Mouse (Mus musculus) hindbrain, embryonic 14.5 days (tissue): ENCODE measurements around the gene B3galt5. TPM values are rescaled to one million over a fixed set of nuclear protein-coding genes. Genes with fewer than 3 reads are reported as not detected.

Experiments used
- ATAC-seq: fragments of 200-750 bp; cut with Nextera tagmentation; 2 replicates; pipeline ENCODE4 v1.8.0; 2017; ENCODE audit warnings: moderate number of reproducible peaks, mild to moderate bottlenecking, moderate TSS enrichment, moderate library complexity; ENCODE audit not compliant: low FRiP score
- DNase-seq: peaks from one replicate; pipeline ENCODE4 v3.0.0-alpha.2; 2015; ENCODE audit warnings: low spot score
- H3K27ac ChIP-seq: fragments of 300-500 bp; sonication (generic); 2 replicates; pipeline ENCODE4 v1.5.1; 2014; ENCODE audit warnings: mild to moderate bottlenecking, moderate library complexity
- H3K27me3 ChIP-seq: fragments of 300-500 bp; sonication (generic); 2 replicates; pipeline ENCODE4 v1.6.1; 2014; ENCODE audit warnings: mild to moderate bottlenecking, low read length, mixed read lengths; ENCODE audit not compliant: control insufficient read depth, insufficient read depth
- H3K36me3 ChIP-seq: fragments of 300-500 bp; sonication (generic); replicated peaks from 2 replicates; pipeline ENCODE4 v1.6.1; 2014; ENCODE audit not compliant: control insufficient read depth, insufficient read depth
- H3K4me1 ChIP-seq: fragments of 300-500 bp; sonication (generic); replicated peaks from 2 replicates; pipeline ENCODE4 v1.6.1; 2014; ENCODE audit warnings: antibody characterized with exemption, low read length, mixed read lengths; ENCODE audit not compliant: control insufficient read depth, insufficient read depth
- H3K4me2 ChIP-seq: fragments of 300-500 bp; sonication (generic); replicated peaks from 2 replicates; pipeline ENCODE4 v1.6.1; 2014; ENCODE audit warnings: mild to moderate bottlenecking, moderate library complexity
- H3K4me3 ChIP-seq: fragments of 300-500 bp; sonication (generic); replicated peaks from 2 replicates; pipeline ENCODE4 v1.5.1; 2014; ENCODE audit warnings: mild to moderate bottlenecking, low read length
- H3K9ac ChIP-seq: fragments of 300-500 bp; sonication (generic); 2 replicates; pipeline ENCODE4 v1.6.1; 2014
- H3K9me3 ChIP-seq: fragments of 300-500 bp; sonication (generic); 2 replicates; pipeline ENCODE4 v1.6.1; 2016; ENCODE audit warnings: low read length; ENCODE audit not compliant: control insufficient read depth
- WGBS: fragments of 180-500 bp; shearing (Covaris S2); extraction: QIAGEN DNeasy Blood & Tissue Kit; methylation state at CpG from one replicate; pipeline ENCODE4 v1.1.7; 2014; 5-methylcytosine and 5-hydroxymethylcytosine counted together
- polyA plus RNA-seq: library from polyadenylated mRNA; unstranded; fragments of >200 nt; fragmentation: Nextera tagmentation; extraction: Ambion mirVana; gene quantifications from 2 replicates; pipeline ENCODE4 v1.2.1, GENCODE M21; 2014

Gene B3galt5
- polyA plus RNA-seq, 1 experiment from 2014 or later = 5.3 TPM

- DNase-seq (no peak), ATAC-seq (no peak)
- Histone ChIP-seq H3K4me2 (no peak overlapping the region), H3K9me3 (no peaks in the 10 kb centered on the region), H3K9ac (no peak overlapping the region), H3K36me3 (no peaks in the 10 kb centered on the region), H3K4me3 (no peak overlapping the region), H3K27ac (no peak overlapping the region), H3K27me3 (no peaks in the 10 kb centered on the region), H3K4me1 (no peaks in the 10 kb centered on the region)
- 95% methylated on average over 4 of the region's 4 CpGs for WGBS
These were observed 22.6 kb upstream of the B3galt5 start for GRCm38 (mm10) chr16:96213027-96213426.

- no peak overlapping the region for H3K27ac ChIP-seq
- H3K4me2 ChIP-seq = no peak overlapping the region
- H3K9me3 ChIP-seq = no peaks in the 10 kb centered on the region
- H3K27me3 ChIP-seq = no peaks in the 10 kb centered on the region
- H3K4me3 ChIP-seq = no peak overlapping the region
- ATAC-seq (no peak), DNase-seq (no peak)
- WGBS = 76% methylated on average over 5 of the region's 5 CpGs
- no peaks in the 10 kb centered on the region for H3K4me1 ChIP-seq
- H3K36me3 ChIP-seq = no peaks in the 10 kb centered on the region
- H3K9ac ChIP-seq = no peak overlapping the region
These were observed 14.1 kb upstream of the B3galt5 start for GRCm38 (mm10) chr16:96221491-96221890.

GRCm38 (mm10) chr16:96221959-96222358 lies 13.6 kb upstream of the B3galt5 start:
- 86% methylated on average over 3 of the region's 3 CpGs for WGBS
- Histone ChIP-seq H3K4me2 (no peak overlapping the region), H3K4me1 (no peaks in the 10 kb centered on the region), H3K9me3 (no peaks in the 10 kb centered on the region), H3K27me3 (no peaks in the 10 kb centered on the region), H3K4me3 (no peak overlapping the region), H3K9ac (no peak overlapping the region), H3K36me3 (no peaks in the 10 kb centered on the region), H3K27ac (no peak overlapping the region)
- DNase-seq = no peak
- no peak for ATAC-seq

- Histone ChIP-seq H3K9me3 (no peaks in the 10 kb centered on the region), H3K4me2 (no peak overlapping the region), H3K36me3 (no peaks in the 10 kb centered on the region), H3K4me1 (no peaks in the 10 kb centered on the region), H3K9ac (no peak overlapping the region), H3K27ac (no peak overlapping the region), H3K4me3 (no peak overlapping the region), H3K27me3 (no peaks in the 10 kb centered on the region)
- DNase-seq (no peak), ATAC-seq (no peak)
- 86% methylated on average over 1 of the region's 1 CpGs for WGBS
These were observed 13.1 kb upstream of the B3galt5 start for GRCm38 (mm10) chr16:96222452-96222851.

GRCm38 (mm10) chr16:96228438-96228837 lies 7.2 kb upstream of the B3galt5 start:
- Histone ChIP-seq H3K27ac (no peak overlapping the region), H3K36me3 (no peaks in the 10 kb centered on the region), H3K27me3 (no peaks in the 10 kb centered on the region), H3K4me2 (no peak overlapping the region), H3K9ac (no peak overlapping the region), H3K9me3 (no peaks in the 10 kb centered on the region), H3K4me1 (no peaks in the 10 kb centered on the region), H3K4me3 (no peak overlapping the region)
- DNase-seq (no peak), ATAC-seq (no peak)
- WGBS = 82% methylated on average over 13 of the region's 13 CpGs

GRCm38 (mm10) chr16:96229044-96229555 lies 6.5 kb upstream of the B3galt5 start:
- Histone ChIP-seq H3K4me1 (no peaks in the 10 kb centered on the region), H3K36me3 (no peaks in the 10 kb centered on the region), H3K9me3 (no peaks in the 10 kb centered on the region), H3K4me3 (no peak overlapping the region), H3K9ac (no peak overlapping the region), H3K27ac (no peak overlapping the region), H3K27me3 (no peaks in the 10 kb centered on the region), H3K4me2 (no peak overlapping the region)
- ATAC-seq (no peak; the same call in 1 of the 2 replicates), DNase-seq (no peak)
- whole genome bisulfite sequencing = 42% methylated on average over 8 of the region's 8 CpGs

- Histone ChIP-seq H3K4me3 (no peak overlapping the region), H3K4me1 (peaks cover 5% of the 10 kb centered on the region), H3K36me3 (no peaks in the 10 kb centered on the region), H3K4me2 (no peak overlapping the region), H3K9me3 (no peaks in the 10 kb centered on the region), H3K27me3 (no peaks in the 10 kb centered on the region), H3K9ac (no peak overlapping the region), H3K27ac (no peak overlapping the region)
- 33% methylated on average over 11 of the region's 11 CpGs for WGBS
- peak; percentile 84 for DNase-seq
- peak; percentile 70; the same call in 1 of the 2 replicates for ATAC-seq
These were observed 5.2 kb upstream of the B3galt5 start for GRCm38 (mm10) chr16:96230411-96230810.

- no peak for ATAC-seq
- no peak overlapping the region for H3K27ac ChIP-seq
- WGBS = 97% methylated on average over 4 of the region's 4 CpGs
These were observed 4.3 kb upstream of the B3galt5 start for GRCm38 (mm10) chr16:96231251-96231650.

GRCm38 (mm10) chr16:96231974-96232373 lies 3.6 kb upstream of the B3galt5 start:
- Histone ChIP-seq H3K4me3 (no peak overlapping the region), H3K27ac (no peak overlapping the region), H3K27me3 (no peaks in the 10 kb centered on the region), H3K9me3 (no peaks in the 10 kb centered on the region), H3K4me1 (peaks cover 10% of the 10 kb centered on the region), H3K4me2 (no peak overlapping the region), H3K36me3 (no peaks in the 10 kb centered on the region), H3K9ac (no peak overlapping the region)
- 88% methylated on average over 8 of the region's 8 CpGs for WGBS
- ATAC-seq (no peak), DNase-seq (no peak)

More at GRCm38 (mm10) chr16:96231251-96231650, 4.3 kb upstream of the B3galt5 start:
- Histone ChIP-seq H3K36me3 (no peaks in the 10 kb centered on the region), H3K27me3 (no peaks in the 10 kb centered on the region), H3K4me1 (peaks cover 10% of the 10 kb centered on the region), H3K4me3 (no peak overlapping the region), H3K4me2 (no peak overlapping the region), H3K9me3 (no peaks in the 10 kb centered on the region), H3K9ac (no peak overlapping the region)
- no peak for DNase-seq

- no peak overlapping the region for H3K27ac ChIP-seq
- peaks cover 10% of the 10 kb centered on the region for H3K4me1 ChIP-seq
- no peak overlapping the region for H3K4me3 ChIP-seq
- H3K9me3 ChIP-seq = no peaks in the 10 kb centered on the region
- 90% methylated on average over 8 of the region's 8 CpGs for WGBS
- H3K4me2 ChIP-seq = no peak overlapping the region
- ATAC-seq (no peak), DNase-seq (no peak)
- no peaks in the 10 kb centered on the region for H3K27me3 ChIP-seq
- H3K36me3 ChIP-seq = no peaks in the 10 kb centered on the region
- H3K9ac ChIP-seq = no peak overlapping the region
These were observed 1.6 kb upstream of the B3galt5 start for GRCm38 (mm10) chr16:96233996-96234395.
